Mouse (Mus musculus) regulatory T cell (primary cell): Measurements from ENCODE around the gene Ube2o.

Source experiments
- in situ Hi-C: fragments of 300-600 bp; cut with MboI, MseI; formaldehyde crosslinking; loops from one replicate; pipeline ENCODE4 v1.15.1; 2025; ENCODE audit warnings: high pct_unique_total_duplicates

Ube2o gene

GRCm38 (mm10) chr11:116488693-116489375 is 92.4 kb downstream of the Ube2o start:
- in situ Hi-C loops: no loop called here

GRCm38 (mm10) chr11:116488207-116488606 is 93.0 kb downstream of the Ube2o start:
- in situ Hi-C loops: no loop called here
